Mouse (Mus musculus) embryonic facial prominence, embryonic 15.5 days (tissue): ENCODE measurements around the gene Ttc37. TPM values are rescaled to one million over a fixed set of nuclear protein-coding genes. Genes with fewer than 3 reads are reported as not detected.

Source experiments
- ATAC-seq: fragments of 200-750 bp; cut with Nextera tagmentation; 2 replicates; pipeline ENCODE4 v1.8.0; 2017; ENCODE audit warnings: low read depth, moderate TSS enrichment; ENCODE audit not compliant: insufficient number of reproducible peaks, low FRiP score, low TSS enrichment
- H3K27ac ChIP-seq: fragments of 300-500 bp; sonication (generic); replicated peaks from 2 replicates; pipeline ENCODE4 v1.5.1; 2015; ENCODE audit warnings: mild to moderate bottlenecking, inconsistent platforms
- H3K27me3 ChIP-seq: fragments of 300-500 bp; sonication (generic); 2 replicates; pipeline ENCODE4 v1.6.1; 2015; ENCODE audit warnings: inconsistent platforms
- H3K36me3 ChIP-seq: fragments of 300-500 bp; sonication (generic); 2 replicates; pipeline ENCODE4 v1.6.1; 2015; ENCODE audit warnings: mild to moderate bottlenecking, inconsistent platforms
- H3K4me1 ChIP-seq: fragments of 300-500 bp; sonication (generic); 2 replicates; pipeline ENCODE4 v1.6.1; 2015; ENCODE audit warnings: inconsistent platforms
- H3K4me2 ChIP-seq: fragments of 300-500 bp; sonication (generic); replicated peaks from 2 replicates; pipeline ENCODE4 v1.6.1; 2015; ENCODE audit warnings: mild to moderate bottlenecking, inconsistent platforms
- H3K4me3 ChIP-seq: fragments of 300-500 bp; sonication (generic); replicated peaks from 2 replicates; pipeline ENCODE4 v1.5.1; 2015; ENCODE audit warnings: mild to moderate bottlenecking, inconsistent platforms
- H3K9ac ChIP-seq: fragments of 300-500 bp; sonication (generic); 2 replicates; pipeline ENCODE4 v1.6.1; 2015; ENCODE audit warnings: inconsistent platforms
- H3K9me3 ChIP-seq: fragments of 300-500 bp; sonication (generic); replicated peaks from 2 replicates; pipeline ENCODE4 v1.6.1; 2016; ENCODE audit warnings: inconsistent platforms
- WGBS: fragments of 180-500 bp; shearing (Covaris S2); methylation state at CpG from one replicate; pipeline ENCODE4 v1.1.7; 2015; 5-methylcytosine and 5-hydroxymethylcytosine counted together
- polyA plus RNA-seq: library from polyadenylated mRNA; unstranded; fragments of >200 nt; fragmentation: Nextera tagmentation; extraction: Ambion mirVana; gene quantifications from 2 replicates; pipeline ENCODE4 v1.2.1, GENCODE M21; 2015

Gene Ttc37
- polyA plus RNA-seq: 13.0 and 13.9 TPM in 2 replicates

- Histone ChIP-seq H3K4me2 (peak within 1 kb of the TSS; percentile 55), H3K27ac (peak within 1 kb of the TSS; percentile 84), H3K9me3 (no peaks in the 10 kb centered on the region), H3K36me3 (peaks cover 9% of the 10 kb centered on the region; the same call in 1 of the 2 replicates), H3K27me3 (no peaks in the 10 kb centered on the region), H3K4me1 (peaks cover 5% of the 10 kb centered on the region; the same call in 1 of the 2 replicates), H3K9ac (peak within 1 kb of the TSS; percentile 51), H3K4me3 (peak within 1 kb of the TSS; percentile 78)
- WGBS: under 1% methylated on average over 34 of the region's 34 CpGs
- ATAC-seq: peak; percentile 97
Measured at GRCm38 (mm10) chr13:76098493-76099303, at the start of gene Ttc37, which contains the start of gene Arsk. Gene Ttc37, plus strand, starts transcription at chr13:76098734. Gene Arsk, minus strand, starts transcription at chr13:76098660.

GRCm38 (mm10) chr13:76055391-76056232 is 42.9 kb upstream of the Ttc37 start:
- Histone ChIP-seq H3K27ac (no peak overlapping the region), H3K36me3 (no peaks in the 10 kb centered on the region), H3K4me3 (peak overlapping the region; percentile 47), H3K27me3 (peaks cover 47% of the 10 kb centered on the region), H3K9ac (no peak overlapping the region), H3K9me3 (no peaks in the 10 kb centered on the region), H3K4me1 (peaks cover 16% of the 10 kb centered on the region), H3K4me2 (peak overlapping the region; percentile 91)
- 1% methylated on average over 59 of the region's 59 CpGs for WGBS
- peak; percentile 54; the same call in 1 of the 2 replicates for ATAC-seq

- peaks cover 47% of the 10 kb centered on the region for H3K27me3 ChIP-seq
- peak overlapping the region; percentile 47 for H3K4me3 ChIP-seq
- no peaks in the 10 kb centered on the region for H3K36me3 ChIP-seq
- H3K27ac ChIP-seq: no peak overlapping the region
- H3K4me1 ChIP-seq: peaks cover 16% of the 10 kb centered on the region
- H3K9ac ChIP-seq: no peak overlapping the region
- H3K9me3 ChIP-seq: no peaks in the 10 kb centered on the region
- ATAC-seq: peak; percentile 82
- under 1% methylated on average over 34 of the region's 34 CpGs for WGBS
- H3K4me2 ChIP-seq: peak overlapping the region; percentile 91
Measured at GRCm38 (mm10) chr13:76056261-76056724, 42.2 kb upstream of the Ttc37 start.

- H3K4me3 ChIP-seq: peak within 1 kb of the TSS; percentile 47
- no peak for ATAC-seq
- H3K4me1 ChIP-seq: peaks cover 16% of the 10 kb centered on the region
- H3K36me3 ChIP-seq: no peaks in the 10 kb centered on the region
- no peaks in the 10 kb centered on the region for H3K9me3 ChIP-seq
- no peak within 1 kb of the TSS for H3K27ac ChIP-seq
- no peak within 1 kb of the TSS for H3K9ac ChIP-seq
- peak within 1 kb of the TSS; percentile 91 for H3K4me2 ChIP-seq
- H3K27me3 ChIP-seq: peaks cover 47% of the 10 kb centered on the region
- WGBS: 10% methylated on average over 10 of the region's 10 CpGs
Measured at GRCm38 (mm10) chr13:76056896-76057266, 41.7 kb upstream of the Ttc37 start, which contains the start of gene Gpr150. Gene Gpr150, minus strand, starts transcription at chr13:76056996.

- no peak for ATAC-seq
- H3K9me3 ChIP-seq: no peaks in the 10 kb centered on the region
- peaks cover 47% of the 10 kb centered on the region for H3K27me3 ChIP-seq
- H3K4me2 ChIP-seq: no peak overlapping the region
- H3K4me1 ChIP-seq: peaks cover 16% of the 10 kb centered on the region
- 61% methylated on average over 10 of the region's 10 CpGs for WGBS
- H3K4me3 ChIP-seq: no peak overlapping the region
- no peak overlapping the region for H3K27ac ChIP-seq
- no peak overlapping the region for H3K9ac ChIP-seq
- no peaks in the 10 kb centered on the region for H3K36me3 ChIP-seq
Measured at GRCm38 (mm10) chr13:76057267-76058069, 41.1 kb upstream of the Ttc37 start.

- no peak for ATAC-seq
- no peak overlapping the region for H3K4me3 ChIP-seq
- 89% methylated on average over 4 of the region's 4 CpGs for WGBS
- peaks cover 16% of the 10 kb centered on the region for H3K4me1 ChIP-seq
- H3K36me3 ChIP-seq: no peaks in the 10 kb centered on the region; the same call in 1 of the 2 replicates
- no peak overlapping the region for H3K9ac ChIP-seq
- H3K27me3 ChIP-seq: peaks cover 36% of the 10 kb centered on the region
- H3K27ac ChIP-seq: no peak overlapping the region
- no peaks in the 10 kb centered on the region for H3K9me3 ChIP-seq
- H3K4me2 ChIP-seq: no peak overlapping the region
Measured at GRCm38 (mm10) chr13:76059591-76059990, 38.9 kb upstream of the Ttc37 start.

- Histone ChIP-seq H3K9me3 (no peaks in the 10 kb centered on the region), H3K27ac (no peak overlapping the region), H3K4me1 (no peaks in the 10 kb centered on the region), H3K4me2 (no peak overlapping the region), H3K4me3 (no peak overlapping the region), H3K27me3 (peaks cover 12% of the 10 kb centered on the region), H3K36me3 (no peaks in the 10 kb centered on the region; the same call in 1 of the 2 replicates), H3K9ac (no peak overlapping the region)
- no peak for ATAC-seq
- 85% methylated on average over 3 of the region's 3 CpGs for WGBS
Measured at GRCm38 (mm10) chr13:76062126-76062525, 36.4 kb upstream of the Ttc37 start.

- Histone ChIP-seq H3K4me2 (no peak overlapping the region), H3K9me3 (no peaks in the 10 kb centered on the region), H3K4me3 (no peak overlapping the region), H3K27ac (no peak overlapping the region), H3K9ac (no peak overlapping the region), H3K27me3 (peaks cover 8% of the 10 kb centered on the region), H3K4me1 (no peaks in the 10 kb centered on the region), H3K36me3 (no peaks in the 10 kb centered on the region; the same call in 1 of the 2 replicates)
- 91% methylated on average over 3 of the region's 3 CpGs for WGBS
- no peak for ATAC-seq
Measured at GRCm38 (mm10) chr13:76062569-76062968, 36.0 kb upstream of the Ttc37 start.

GRCm38 (mm10) chr13:76063548-76063947 is 35.0 kb upstream of the Ttc37 start:
- H3K4me1 ChIP-seq: no peaks in the 10 kb centered on the region
- H3K9me3 ChIP-seq: no peaks in the 10 kb centered on the region
- H3K4me3 ChIP-seq: no peak overlapping the region
- ATAC-seq: no peak
- no peaks in the 10 kb centered on the region; the same call in 1 of the 2 replicates for H3K36me3 ChIP-seq
- 77% methylated on average over 4 of the region's 4 CpGs for WGBS
- H3K9ac ChIP-seq: no peak overlapping the region
- H3K4me2 ChIP-seq: no peak overlapping the region
- H3K27me3 ChIP-seq: no peaks in the 10 kb centered on the region
- H3K27ac ChIP-seq: no peak overlapping the region

- H3K4me1 ChIP-seq: no peaks in the 10 kb centered on the region
- no peaks in the 10 kb centered on the region for H3K27me3 ChIP-seq
- no peak overlapping the region for H3K4me2 ChIP-seq
- WGBS: 48% methylated on average over 13 of the region's 13 CpGs
- H3K9ac ChIP-seq: no peak overlapping the region
- no peak; the same call in 1 of the 2 replicates for ATAC-seq
- no peak overlapping the region for H3K27ac ChIP-seq
- no peaks in the 10 kb centered on the region; the same call in 1 of the 2 replicates for H3K36me3 ChIP-seq
- H3K4me3 ChIP-seq: no peak overlapping the region
- no peaks in the 10 kb centered on the region for H3K9me3 ChIP-seq
Measured at GRCm38 (mm10) chr13:76064363-76064945, 34.1 kb upstream of the Ttc37 start.
